Mouse (Mus musculus): ENCODE results near the gene Adamtsl1. TPM values are rescaled to one million over a fixed set of nuclear protein-coding genes. Genes with fewer than 3 reads are reported as not detected.

The Adamtsl1 gene
- total RNA-seq, 2 experiments from 2014 or later: 8.7 to 11.2 TPM

DNA sequence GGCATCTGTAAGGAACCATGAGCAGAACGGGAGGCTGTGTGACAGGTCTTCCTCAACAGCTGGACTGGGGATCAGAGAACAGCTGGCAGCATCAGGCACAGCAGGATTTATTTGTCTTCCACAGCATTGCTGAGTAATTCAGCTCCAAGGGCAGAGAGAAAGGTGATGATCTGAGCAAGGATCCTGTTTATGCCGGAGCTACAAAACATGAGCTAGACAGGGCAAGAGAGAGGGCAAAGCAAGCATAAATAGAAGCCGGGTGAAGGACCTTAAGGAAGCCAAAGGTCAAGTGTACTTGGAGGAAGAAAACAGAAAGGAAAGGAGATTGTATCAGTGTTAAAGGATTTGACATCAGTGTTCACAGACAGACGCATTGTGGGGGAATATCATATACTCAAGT, 158.3 kb downstream of the Adamtsl1 start:
- DNase-seq: no peak

DNA sequence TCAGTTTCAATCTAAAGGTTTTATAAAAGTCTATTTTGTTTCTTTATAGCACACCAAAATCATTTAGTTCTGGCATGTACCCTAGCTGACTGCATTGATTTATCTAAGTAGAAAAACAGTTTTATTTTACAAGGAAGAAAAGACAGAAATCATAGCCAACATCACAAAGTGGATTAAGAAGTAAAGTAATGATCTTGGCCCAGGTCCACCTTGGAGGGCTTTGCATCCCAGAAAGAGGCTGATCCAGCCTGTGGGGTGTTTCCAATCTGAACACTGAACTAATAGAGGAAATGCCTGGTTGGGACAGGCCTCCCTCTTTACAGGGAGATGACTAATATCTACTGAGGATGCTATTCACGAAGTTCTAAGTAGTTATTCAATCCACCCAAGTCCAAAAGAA, 163.6 kb downstream of the Adamtsl1 start:
- DNase-seq: no peak

- DNase-seq: no peak
These were observed 172.2 kb downstream of the Adamtsl1 start for GRCm38 (mm10) chr4:85686160-85686559.

GRCm38 (mm10) chr4:85695237-85695636, 181.3 kb downstream of the Adamtsl1 start:
- DNase-seq: no peak

DNA sequence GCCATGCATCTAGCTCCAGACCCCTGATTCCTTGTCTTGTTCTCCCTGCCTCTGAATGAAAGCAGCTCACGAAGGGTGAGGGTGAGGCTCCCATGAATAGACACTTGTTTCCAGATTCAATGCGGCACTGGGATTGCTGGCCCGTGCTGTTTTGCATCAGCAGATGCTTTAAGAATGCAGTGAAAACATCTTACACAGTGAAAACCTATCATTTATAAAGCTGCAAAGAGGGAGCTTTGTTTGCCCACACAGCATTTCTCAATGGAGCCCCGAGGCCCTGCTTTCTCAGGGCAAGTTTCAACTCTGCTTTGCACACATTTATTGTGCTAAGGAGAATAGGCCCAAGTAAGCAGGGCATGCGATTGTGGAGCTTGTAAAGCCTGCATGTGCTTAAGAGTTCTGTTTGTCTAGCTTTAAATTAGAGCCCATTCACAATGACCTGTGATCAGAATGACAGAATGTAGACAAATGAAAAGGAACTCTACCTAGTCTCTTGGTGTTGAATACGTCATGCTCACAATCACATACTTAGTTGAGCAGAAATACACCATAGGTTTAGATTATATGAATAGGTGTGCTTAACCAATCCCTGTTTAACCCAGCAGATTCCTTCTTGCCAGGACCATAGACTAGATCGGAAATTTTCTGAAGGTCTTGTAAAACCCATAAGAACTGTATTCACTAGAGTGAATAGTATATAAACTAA, 193.5 kb downstream of the Adamtsl1 start:
- peak; percentile 3 to 22 for DNase-seq

DNA sequence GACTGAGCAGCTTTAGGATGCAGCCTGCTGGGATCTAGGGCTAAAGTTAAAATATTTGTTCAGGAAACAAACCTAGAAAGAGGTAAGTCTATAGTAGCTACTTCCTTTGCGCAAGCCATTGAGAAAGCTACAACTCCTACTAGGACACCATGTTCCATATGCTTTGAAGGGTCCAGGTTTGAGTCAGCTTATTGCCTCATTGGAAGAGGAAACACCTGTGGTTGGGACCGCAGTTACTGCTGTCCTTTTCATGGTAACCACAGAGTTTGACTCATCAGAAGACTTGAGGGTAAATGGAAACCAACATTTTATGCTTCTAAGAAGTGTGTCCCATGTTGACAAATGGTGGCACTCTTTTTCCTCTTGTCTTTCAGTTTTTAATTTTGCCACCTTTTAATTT, 195.7 kb downstream of the Adamtsl1 start:
- DNase-seq: no peak

DNA sequence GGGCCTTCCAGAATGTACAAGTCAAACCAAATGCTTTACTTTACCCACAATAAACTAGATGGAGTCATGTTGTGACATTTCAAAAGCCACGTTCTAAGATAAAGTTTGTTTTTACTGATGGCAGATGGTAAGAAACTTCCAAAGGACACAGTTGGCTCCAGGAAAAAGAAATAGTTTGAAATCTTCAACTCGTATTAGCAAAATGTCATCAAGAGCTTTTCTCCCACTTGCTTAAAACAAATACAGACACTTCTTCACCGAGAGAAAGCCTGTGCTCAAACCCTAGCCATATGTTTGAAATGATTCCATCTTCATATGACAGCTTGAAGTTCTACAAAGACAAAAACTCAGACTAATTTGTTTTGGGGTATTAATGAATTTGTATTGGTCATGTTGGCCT, 211.0 kb downstream of the Adamtsl1 start:
- DNase-seq: no peak

- DNase-seq: no peak
These were observed 213.8 kb downstream of the Adamtsl1 start for GRCm38 (mm10) chr4:85727731-85728130.

DNA sequence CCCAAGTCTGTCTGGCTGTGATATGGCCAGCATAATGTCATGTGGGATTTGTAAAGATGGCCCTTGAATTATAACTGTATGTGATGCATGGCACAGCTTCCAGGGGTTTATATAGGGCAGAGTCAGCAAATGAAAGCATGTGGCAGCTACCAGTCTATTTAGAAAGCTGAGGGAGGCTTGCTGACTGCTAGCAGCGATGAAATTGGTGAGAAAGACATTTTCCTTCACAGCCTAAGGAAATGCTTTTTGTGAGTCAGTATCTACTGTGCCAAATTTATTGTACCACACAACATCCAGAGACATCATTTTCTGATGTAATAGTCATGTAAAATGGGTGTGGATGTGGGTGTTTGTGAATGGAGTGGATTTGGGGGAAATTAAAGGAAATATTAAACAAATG, 214.4 kb downstream of the Adamtsl1 start:
- DNase-seq: no peak

GRCm38 (mm10) chr4:85740478-85740877, 226.5 kb downstream of the Adamtsl1 start:
- no peak for DNase-seq

- DNase-seq: no peak
These were observed 227.9 kb downstream of the Adamtsl1 start for GRCm38 (mm10) chr4:85741825-85742391.

DNA sequence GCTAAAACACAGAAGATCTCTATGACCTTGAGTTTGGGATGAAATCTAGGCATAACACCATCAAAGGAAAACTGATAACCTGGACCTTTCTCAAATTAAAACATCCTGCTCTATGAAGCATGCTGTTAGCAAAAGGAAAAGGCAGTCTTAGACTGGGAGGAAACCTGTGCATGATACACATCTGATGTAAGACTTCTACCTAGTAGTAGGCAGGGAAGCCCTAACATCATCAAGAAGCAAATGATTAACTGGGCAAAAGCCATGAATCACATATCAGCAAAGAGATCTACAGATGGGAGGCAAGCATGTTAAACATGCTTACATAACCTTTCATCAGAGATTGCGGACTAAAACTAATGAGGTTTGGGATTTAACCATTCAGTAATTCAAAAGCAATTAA, 229.5 kb downstream of the Adamtsl1 start:
- DNase-seq: no peak

DNA sequence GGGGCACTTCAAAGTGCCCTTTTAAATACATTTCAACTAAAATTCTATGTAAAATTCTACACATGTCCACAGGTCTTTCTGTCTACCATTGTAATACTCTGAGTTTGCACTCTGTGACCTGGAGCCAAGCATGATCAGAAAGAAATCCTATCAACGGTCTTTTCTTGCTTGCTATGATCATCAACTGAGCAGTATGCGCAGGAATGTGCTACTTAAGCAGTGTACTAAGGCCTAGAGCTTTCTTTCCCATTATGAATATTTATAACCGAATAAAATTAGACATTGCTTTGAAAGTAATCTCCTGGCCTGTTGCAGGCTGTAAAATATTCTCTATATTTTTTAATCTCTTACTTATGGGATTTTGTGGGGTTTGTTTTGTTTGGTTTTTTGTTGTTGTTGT, 248.7 kb downstream of the Adamtsl1 start:
- no peak for DNase-seq

GRCm38 (mm10) chr4:85763161-85764014, 249.4 kb downstream of the Adamtsl1 start:
- DNase-seq: no peak

DNA sequence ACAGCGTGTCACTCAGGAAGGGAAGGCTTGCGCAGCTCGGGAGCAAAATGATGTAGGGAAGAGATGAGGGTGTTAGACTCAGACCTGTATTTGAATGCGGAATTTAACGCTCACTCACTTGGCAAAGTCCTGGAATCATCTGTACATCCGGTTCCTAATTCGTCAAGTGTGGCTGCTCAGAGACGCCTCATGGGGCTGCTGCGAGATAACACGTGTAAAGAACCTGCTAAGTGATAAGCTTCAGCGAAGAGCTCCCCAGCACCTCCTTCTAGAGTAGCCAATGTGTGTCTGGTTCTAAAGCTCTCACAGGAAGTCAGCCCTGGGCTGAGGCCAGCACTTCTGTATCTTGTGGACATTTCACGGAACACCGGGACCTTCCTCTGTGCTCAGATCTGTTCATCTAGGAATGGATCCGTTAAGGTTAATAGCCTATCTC, 250.1 kb downstream of the Adamtsl1 start:
- no peak for DNase-seq

GRCm38 (mm10) chr4:85764476-85764875, 250.5 kb downstream of the Adamtsl1 start:
- DNase-seq: no peak

GRCm38 (mm10) chr4:85767666-85768065, 253.7 kb downstream of the Adamtsl1 start:
- DNase-seq: no peak

DNA sequence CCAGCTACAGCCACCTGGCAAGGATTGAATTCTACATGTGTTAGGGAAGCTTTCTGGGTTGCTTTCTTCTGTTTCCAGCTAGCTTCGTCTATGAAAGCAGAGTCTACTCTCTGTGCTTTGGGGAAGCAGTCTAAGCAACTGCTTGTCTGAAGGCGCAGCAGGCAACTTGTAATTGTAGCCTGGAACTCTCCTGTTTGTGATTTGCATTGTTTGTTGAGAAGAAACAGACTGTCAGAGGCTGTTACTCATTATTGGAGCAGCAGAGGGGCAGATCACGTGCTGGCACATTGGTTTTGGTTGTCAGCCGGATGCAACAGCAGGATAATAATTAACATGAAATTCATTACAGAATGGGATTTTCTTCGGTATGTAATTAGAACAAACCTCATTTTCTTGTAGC, 254.1 kb downstream of the Adamtsl1 start:
- peak; percentile 8 to 32 for DNase-seq

GRCm38 (mm10) chr4:85782511-85782910, 268.5 kb downstream of the Adamtsl1 start:
- DNase-seq: no peak

DNA sequence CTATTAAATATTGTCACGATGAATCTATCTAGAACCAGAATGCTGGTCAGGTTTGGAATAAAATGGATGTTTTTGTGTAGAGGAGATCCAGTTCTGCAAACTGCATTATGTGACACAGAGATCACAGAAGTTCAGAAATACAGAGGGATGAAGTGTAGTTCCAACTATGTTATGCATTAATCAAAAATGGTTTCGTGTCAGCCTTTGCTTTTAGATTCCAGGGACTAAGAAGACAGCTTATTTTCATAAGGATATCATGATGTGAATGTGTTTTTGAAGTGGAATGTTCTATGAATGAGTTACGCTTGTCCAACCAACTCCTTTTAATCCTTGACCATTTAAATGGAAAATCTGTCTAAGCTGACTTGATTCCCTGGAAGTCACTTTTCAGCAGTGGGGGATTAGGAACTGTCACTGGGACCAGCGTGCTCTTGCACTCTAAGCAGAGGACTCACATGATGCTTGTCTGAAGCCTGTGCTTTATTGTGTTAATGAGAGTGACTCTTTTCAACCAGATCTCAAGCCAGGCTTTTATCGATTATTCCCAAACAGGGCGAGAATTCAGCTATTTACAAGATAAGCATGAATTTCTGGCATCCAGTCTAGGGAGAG, 269.9 kb downstream of the Adamtsl1 start:
- DNase-seq: no peak

DNA sequence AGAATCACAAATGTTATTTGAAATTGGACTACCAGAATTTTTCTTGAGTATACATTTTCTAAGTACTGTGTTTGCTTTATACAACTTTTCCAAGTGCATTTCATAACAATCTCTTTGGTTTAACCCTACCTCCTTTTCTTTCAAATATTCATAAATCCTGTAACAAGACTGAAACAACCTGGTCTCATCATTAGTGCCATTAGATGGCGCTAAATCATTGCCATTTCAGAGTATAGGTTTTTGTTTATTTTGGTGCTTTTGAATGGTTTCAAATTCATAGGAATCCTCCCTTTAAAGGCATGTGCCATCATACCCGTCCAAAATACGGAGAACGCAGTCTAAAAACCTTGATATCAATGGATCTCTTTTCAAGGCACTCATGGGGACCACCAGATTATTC, 270.5 kb downstream of the Adamtsl1 start:
- DNase-seq: no peak

- DNase-seq: no peak
These were observed 276.3 kb downstream of the Adamtsl1 start for GRCm38 (mm10) chr4:85790226-85790625.

GRCm38 (mm10) chr4:85801805-85802204, 287.8 kb downstream of the Adamtsl1 start:
- peak; percentile 70 to 71 for DNase-seq

Data from layer of hippocampus, postnatal 36 days (tissue).